Mouse (Mus musculus) megakaryocyte, embryonic 14.5 days (primary cell): ENCODE results near the gene Mxra8. TPM values are rescaled to one million over a fixed set of nuclear protein-coding genes. Genes with fewer than 3 reads are reported as not detected.
A peak's percentile ranks its signal among the peaks of the same experiment; 100 is the strongest.

Source experiments
- H3K27me3 ChIP-seq: replicated peaks from 2 replicates; pipeline ENCODE3; 2012; ENCODE audit warnings: inconsistent platforms
- H3K36me3 ChIP-seq: replicated peaks from 2 replicates; pipeline ENCODE3; 2012; ENCODE audit warnings: low read length, inconsistent platforms, mixed read lengths
- H3K4me1 ChIP-seq: 2 replicates; pipeline ENCODE4 v1.6.1; 2012; ENCODE audit warnings: inconsistent platforms
- H3K4me3 ChIP-seq: replicated peaks from 2 replicates; pipeline ENCODE3; 2012; ENCODE audit warnings: moderate library complexity, mild to moderate bottlenecking, inconsistent platforms
- H3K9me3 ChIP-seq: 2 replicates; pipeline ENCODE4 v1.6.1; 2012; ENCODE audit warnings: inconsistent platforms
- FLI1 ChIP-seq: IDR thresholded peaks from 2 replicates; pipeline ENCODE4 v1.6.1; 2012; ENCODE audit warnings: low read length, inconsistent platforms, mixed read lengths
- GATA1 ChIP-seq: IDR thresholded peaks from 3 replicates; pipeline ENCODE4 v1.6.1; 2012; ENCODE audit warnings: mixed read lengths, low read length, inconsistent platforms, borderline replicate concordance
- polyA plus RNA-seq: library from polyadenylated mRNA; stranded (reverse); fragments of >175 nt; gene quantifications from 2 replicates; pipeline ENCODE4 v1.2.3, GENCODE M21; 2012; ENCODE audit warnings: low replicate concordance; ENCODE audit not compliant: insufficient read depth

Mxra8 gene
- polyA plus RNA-seq, 1 experiment: 0.13 TPM

- TF ChIP-seq FLI1 (0 out of 2 replicates have a peak, but pooled peaks have one; percentile 53), GATA1 (no peak)
Observed at GRCm38 (mm10) chr4:155811929-155812664, 27.4 kb upstream of the Mxra8 start, which contains the start of gene Ccnl2. Gene Ccnl2 (plus strand): TSS chr4:155812489.

GRCm38 (mm10) chr4:155812665-155813181 lies 26.8 kb upstream of the Mxra8 start:
- peaks cover 81% of the 10 kb centered on the region for H3K36me3 ChIP-seq
- no peaks in the 10 kb centered on the region for H3K9me3 ChIP-seq
- TF ChIP-seq FLI1 (no peak), GATA1 (no peak)
- H3K4me3 ChIP-seq: peak overlapping the region; percentile 100
- H3K4me1 ChIP-seq: peaks cover 50% of the 10 kb centered on the region
- no peaks in the 10 kb centered on the region for H3K27me3 ChIP-seq

More at GRCm38 (mm10) chr4:155811929-155812664, 27.4 kb upstream of the Mxra8 start, which contains the start of gene Ccnl2:
- H3K9me3 ChIP-seq: no peaks in the 10 kb centered on the region
- H3K4me3 ChIP-seq: peak within 1 kb of the TSS; percentile 100
- peaks cover 81% of the 10 kb centered on the region for H3K36me3 ChIP-seq
- H3K4me1 ChIP-seq: peaks cover 48% of the 10 kb centered on the region
- H3K27me3 ChIP-seq: no peaks in the 10 kb centered on the region

- no peak overlapping the region for H3K4me3 ChIP-seq
- no peaks in the 10 kb centered on the region for H3K27me3 ChIP-seq
- TF ChIP-seq FLI1 (no peak), GATA1 (no peak)
- peaks cover 93% of the 10 kb centered on the region for H3K36me3 ChIP-seq
- peaks cover 40% of the 10 kb centered on the region for H3K4me1 ChIP-seq
- no peaks in the 10 kb centered on the region for H3K9me3 ChIP-seq
Observed at GRCm38 (mm10) chr4:155817533-155817932, 21.9 kb upstream of the Mxra8 start.

GRCm38 (mm10) chr4:155821025-155821424 lies 18.5 kb upstream of the Mxra8 start:
- Histone ChIP-seq H3K4me3 (no peak overlapping the region), H3K4me1 (peaks cover 25% of the 10 kb centered on the region), H3K9me3 (no peaks in the 10 kb centered on the region), H3K27me3 (no peaks in the 10 kb centered on the region), H3K36me3 (peaks cover 99% of the 10 kb centered on the region)
- TF ChIP-seq GATA1: no peak
- no peak for TF ChIP-seq FLI1

- Histone ChIP-seq H3K27me3 (no peaks in the 10 kb centered on the region), H3K4me1 (peaks cover 14% of the 10 kb centered on the region), H3K4me3 (no peak overlapping the region), H3K9me3 (no peaks in the 10 kb centered on the region), H3K36me3 (peaks cover 97% of the 10 kb centered on the region)
- no peak for TF ChIP-seq FLI1
- TF ChIP-seq GATA1: no peak
Observed at GRCm38 (mm10) chr4:155823443-155823842, 16.0 kb upstream of the Mxra8 start.

- no peaks in the 10 kb centered on the region for H3K9me3 ChIP-seq
- H3K36me3 ChIP-seq: peaks cover 50% of the 10 kb centered on the region
Observed at GRCm38 (mm10) chr4:155829866-155830265, 9.6 kb upstream of the Mxra8 start.

GRCm38 (mm10) chr4:155830596-155830995 lies 8.9 kb upstream of the Mxra8 start:
- H3K4me1 ChIP-seq: peaks cover 38% of the 10 kb centered on the region
- peak overlapping the region; percentile 88 for H3K4me3 ChIP-seq
- no peaks in the 10 kb centered on the region for H3K9me3 ChIP-seq
- no peak for TF ChIP-seq FLI1
- no peak for TF ChIP-seq GATA1
- H3K27me3 ChIP-seq: no peaks in the 10 kb centered on the region
- H3K36me3 ChIP-seq: peaks cover 42% of the 10 kb centered on the region

More at GRCm38 (mm10) chr4:155829866-155830265, 9.6 kb upstream of the Mxra8 start:
- H3K4me1 ChIP-seq: peaks cover 39% of the 10 kb centered on the region
- TF ChIP-seq FLI1 (no peak), GATA1 (no peak)
- no peak overlapping the region for H3K4me3 ChIP-seq
- no peaks in the 10 kb centered on the region for H3K27me3 ChIP-seq

GRCm38 (mm10) chr4:155831205-155831766 lies 8.2 kb upstream of the Mxra8 start, which contains the start of gene Aurkaip1:
Gene Aurkaip1 (plus strand): TSS chr4:155831272.
- H3K27me3 ChIP-seq: no peaks in the 10 kb centered on the region
- no peaks in the 10 kb centered on the region for H3K9me3 ChIP-seq
- peak within 1 kb of the TSS; percentile 98 for H3K4me3 ChIP-seq
- TF ChIP-seq FLI1 (peak; percentile 96), GATA1 (no peak)
- peaks cover 38% of the 10 kb centered on the region for H3K4me1 ChIP-seq
- H3K36me3 ChIP-seq: peaks cover 35% of the 10 kb centered on the region

GRCm38 (mm10) chr4:155831831-155832230 lies 7.6 kb upstream of the Mxra8 start:
- Histone ChIP-seq H3K4me3 (peak overlapping the region; percentile 98), H3K4me1 (peaks cover 40% of the 10 kb centered on the region), H3K36me3 (peaks cover 30% of the 10 kb centered on the region), H3K27me3 (no peaks in the 10 kb centered on the region), H3K9me3 (no peaks in the 10 kb centered on the region)
- no peak for TF ChIP-seq FLI1
- no peak for TF ChIP-seq GATA1

- TF ChIP-seq FLI1 (no peak), GATA1 (no peak)
- no peaks in the 10 kb centered on the region for H3K27me3 ChIP-seq
- peaks cover 45% of the 10 kb centered on the region for H3K4me1 ChIP-seq
- peaks cover 25% of the 10 kb centered on the region for H3K36me3 ChIP-seq
- no peaks in the 10 kb centered on the region for H3K9me3 ChIP-seq
- peak overlapping the region; percentile 98 for H3K4me3 ChIP-seq
Observed at GRCm38 (mm10) chr4:155832321-155832720, 7.2 kb upstream of the Mxra8 start.
